Mouse (Mus musculus) layer of hippocampus, postnatal 36 days (tissue): ENCODE measurements at regions not wholly inside any gene's neighbourhood (a gene's known extent, or its start where the extent isn't known, plus 50 kb on each side); places are given as distances from the start of the nearest gene placed in this dataset.

Experiments
- DNase-seq, 2 experiments: peaks; one replicate each; pipeline ENCODE4 v3.0.0; 2022

GRCm38 (mm10) chr10:29635828-29636227 lies 100.2 kb upstream of the Rspo3 start:
- DNase-seq = peak in 1 of 2 experiments; percentile 2

GRCm38 (mm10) chr10:29595455-29595854 lies 59.8 kb upstream of the Rspo3 start:
- no peak for DNase-seq

GRCm38 (mm10) chr10:29594969-29595368 lies 59.3 kb upstream of the Rspo3 start:
- DNase-seq = no peak

- no peak for DNase-seq
Observed at GRCm38 (mm10) chr10:29592906-29593305, 57.2 kb upstream of the Rspo3 start.

GRCm38 (mm10) chr10:29590187-29590586 lies 54.5 kb upstream of the Rspo3 start:
- DNase-seq = no peak

- DNase-seq = no peak
Observed at GRCm38 (mm10) chr10:29589739-29590138, 54.1 kb upstream of the Rspo3 start.
